ENCODE assay signal across 8 mouse cellular contexts in the genomic region with DNA sequence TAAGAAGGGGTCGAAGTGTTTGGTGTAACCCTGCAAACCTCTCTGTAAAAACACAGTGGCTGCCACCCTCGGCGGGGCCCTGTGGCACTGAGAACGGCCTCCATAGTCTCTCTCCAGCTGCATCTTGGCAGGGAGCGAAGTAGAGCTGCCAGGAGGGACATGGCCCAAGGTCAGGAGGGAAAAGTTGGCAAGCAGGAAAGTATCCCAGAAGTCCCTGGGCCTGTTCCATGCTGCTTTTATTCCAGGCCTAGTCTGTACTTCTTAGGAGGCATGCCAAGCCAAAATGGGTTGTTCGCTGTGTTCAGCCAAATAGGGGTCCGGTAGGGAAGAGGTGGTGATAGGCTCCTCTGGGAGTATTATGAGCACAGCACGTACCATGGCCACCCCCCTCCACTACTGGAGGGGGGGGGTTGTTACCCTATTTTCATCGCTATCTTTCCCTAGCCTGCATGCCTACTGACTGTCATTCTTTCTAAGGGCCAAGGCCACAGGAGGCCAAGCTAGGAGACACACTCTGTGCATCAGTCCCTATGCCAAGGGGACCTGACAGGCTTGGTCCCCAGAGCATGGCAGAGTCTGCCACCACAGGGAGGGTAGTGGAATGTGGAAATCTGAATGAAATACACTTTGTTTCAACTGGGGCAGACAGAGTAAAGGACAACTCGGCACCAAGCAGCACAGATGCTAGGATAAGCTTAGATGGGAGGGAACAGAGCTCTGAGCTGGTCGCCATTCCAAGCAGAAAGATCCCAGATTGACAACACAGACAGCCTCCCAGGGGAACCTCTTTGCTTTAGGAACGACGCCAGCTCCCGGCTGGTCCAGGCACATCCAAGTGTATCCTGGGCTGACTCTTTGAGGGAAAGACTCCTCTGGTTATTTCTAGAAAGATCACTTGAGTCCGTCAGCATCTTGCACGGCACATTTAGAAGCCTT.
DNase-seq lines count a peak whose midpoint lies in the region; ATAC-seq and TF ChIP-seq lines count a peak whose summit lies in the region.

No protein-coding gene starts in this region.

- H3K9ac ChIP-seq in intestine, embryonic 15.5 days, result peak overlapping the region; percentile 34
- H3K9ac ChIP-seq in midbrain, embryonic 11.5 days (ENCODE audit: low read length), result no peak overlapping the region

- no peak overlapping the region for H3K4me3 ChIP-seq in cortical plate, adult 2 months (ENCODE audit: insufficient read depth, low read length)
- H3K4me3 ChIP-seq in intestine, embryonic 15.5 days (replicated peaks), result no peak overlapping the region
- no peak overlapping the region for H3K4me3 ChIP-seq in midbrain, embryonic 11.5 days (ENCODE audit: low read depth, low read length)

- no peaks in the 10 kb centered on the region for H3K9me3 ChIP-seq in intestine, embryonic 15.5 days
- H3K9me3 ChIP-seq in midbrain, embryonic 11.5 days (ENCODE audit: control insufficient read depth, low read length), result no peaks in the 10 kb centered on the region

- no peak for ATAC-seq in intestine, embryonic 15.5 days
- ATAC-seq in midbrain, embryonic 11.5 days (ENCODE audit: low FRiP score), result no peak

- 61% methylated on average over 16 of the region's 16 CpGs for WGBS in intestine, embryonic 15.5 days
- WGBS in midbrain, embryonic 11.5 days, result 78% methylated on average over 16 of the region's 16 CpGs

- peaks cover 21% of the 10 kb centered on the region for H3K4me1 ChIP-seq in cortical plate, adult 2 months (ENCODE audit: control insufficient read depth, insufficient read depth, low read length)
- peaks cover 55% of the 10 kb centered on the region for H3K4me1 ChIP-seq in intestine, embryonic 15.5 days (replicated peaks)
- peaks cover 32% of the 10 kb centered on the region for H3K4me1 ChIP-seq in midbrain, embryonic 11.5 days (ENCODE audit: control insufficient read depth, insufficient read depth, low read length)

- H3K27ac ChIP-seq in cortical plate, adult 2 months (ENCODE audit: insufficient read depth, low read length), result peak overlapping the region; percentile 85
- peak overlapping the region; percentile 98 for H3K27ac ChIP-seq in intestine, embryonic 15.5 days
- H3K27ac ChIP-seq in midbrain, embryonic 11.5 days (ENCODE audit: low read depth, low read length), result peak overlapping the region; percentile 75; the same call in 1 of the 2 replicates

- peak; percentile 76 for DNase-seq in adrenal gland, postnatal 25 days
- peak; percentile 42 to 79 for DNase-seq in gastrocnemius, postnatal 4 days (ENCODE audit: low spot score in 2 of 2)
- DNase-seq in left cerebral cortex, postnatal 10 days (ENCODE audit: extremely low spot score in 1 of 2, low spot score in 2 of 2), result peak; percentile 81 to 83
- no peak for DNase-seq in midbrain, embryonic 11.5 days (ENCODE audit: low spot score, missing footprints)
- peak; percentile 73 for DNase-seq in telencephalon, adult 2 months (ENCODE audit: low read depth, low spot score)
- no peak for DNase-seq in natural killer cell, adult 2 months (ENCODE audit: low spot score in 2 of 2)

- no peaks in the 10 kb centered on the region for H3K27me3 ChIP-seq in intestine, embryonic 15.5 days (replicated peaks)
- no peaks in the 10 kb centered on the region for H3K27me3 ChIP-seq in midbrain, embryonic 11.5 days (ENCODE audit: control insufficient read depth, insufficient read depth, low read length)

- no peaks in the 10 kb centered on the region for H3K36me3 ChIP-seq in intestine, embryonic 15.5 days
- H3K36me3 ChIP-seq in midbrain, embryonic 11.5 days (ENCODE audit: control insufficient read depth, insufficient read depth, low read length), result no peaks in the 10 kb centered on the region

- TF ChIP-seq CTCF in cortical plate, adult 2 months (IDR thresholded peaks at IDR 0.05; ENCODE audit: extremely low read depth, insufficient read depth, low read length), result no peak

- no peak for TF ChIP-seq POLR2A in cortical plate, adult 2 months (IDR thresholded peaks at IDR 0.05; ENCODE audit: extremely low read depth, insufficient read depth, low read length)

- no peak overlapping the region for H3K4me2 ChIP-seq in intestine, embryonic 15.5 days (replicated peaks)
- no peak overlapping the region for H3K4me2 ChIP-seq in midbrain, embryonic 11.5 days

- intact Hi-C loops in left cerebral cortex, postnatal 10 days (cut with DNase I), result loop anchor here (2.0 to 10.0 kb wide), 5 partner anchors 73 to 227 kb away; no protein-coding TSS in a partner anchor

Comparison
In these comparisons a context has a peak if more than half of its experiments do, and no peak if none do; other contexts are left out.
1. DNase-seq: peak in adrenal gland, postnatal 25 days (single experiment), gastrocnemius, postnatal 4 days (2 of 2), left cerebral cortex, postnatal 10 days (2 of 2) and telencephalon, adult 2 months (single experiment); none in midbrain, embryonic 11.5 days (single experiment) and natural killer cell, adult 2 months (0 of 2).
2. Peak in every context shown above with its lines, with median percentiles within 50 percentile points of each other: H3K27ac ChIP-seq.